Mouse (Mus musculus) cerebellum, adult 2 months (tissue): ENCODE results near the gene Cacna1g. TPM values are rescaled to one million over a fixed set of nuclear protein-coding genes. Genes with fewer than 3 reads are reported as not detected.
"Not testable (repeated sequence)": the region's sequence is repeated elsewhere in the genome, so short reads cannot be mapped to it uniquely, and the experiment has no call there.

Experiments
- DNase-seq, 2 experiments: peaks; one replicate each; pipeline ENCODE4 v3.0.0; 2021
- H3K27ac ChIP-seq: fragments of 200-500 bp; 2 replicates; pipeline ENCODE4 v1.5.1; 2012; ENCODE audit warnings: low read length, control low read depth, inconsistent platforms; ENCODE audit not compliant: insufficient read depth
- H3K27me3 ChIP-seq: fragments of 200-500 bp; 2 replicates; pipeline ENCODE4 v1.6.1; 2012; ENCODE audit warnings: inconsistent platforms, mild to moderate bottlenecking, low read length, moderate library complexity; ENCODE audit not compliant: control insufficient read depth, insufficient read depth
- H3K4me1 ChIP-seq: fragments of 200-500 bp; 2 replicates; pipeline ENCODE4 v1.6.1; 2011; ENCODE audit warnings: low read length; ENCODE audit not compliant: control insufficient read depth, insufficient read depth
- H3K4me3 ChIP-seq: fragments of 200-500 bp; replicated peaks from 2 replicates; pipeline ENCODE3; 2011; ENCODE audit warnings: mild to moderate bottlenecking, low read depth, low read length, control low read depth; ENCODE audit not compliant: insufficient read depth
- CTCF ChIP-seq: fragments of 200-500 bp; IDR thresholded peaks from 2 replicates; pipeline ENCODE4 v1.5.1; 2011; ENCODE audit warnings: low read depth, mild to moderate bottlenecking, control low read depth, low read length, moderate library complexity, borderline replicate concordance; ENCODE audit not compliant: insufficient read depth
- POLR2A ChIP-seq: fragments of 200-500 bp; IDR thresholded peaks from 2 replicates; pipeline ENCODE4 v1.6.1; 2011; ENCODE audit warnings: low read length, control low read depth, borderline replicate concordance; ENCODE audit not compliant: insufficient read depth
- WGBS: fragments of 180-500 bp; shearing (Covaris S2); methylation state at CpG from one replicate; pipeline ENCODE4 v1.1.7; 2018; 5-methylcytosine and 5-hydroxymethylcytosine counted together
- polyA plus RNA-seq: library from polyadenylated mRNA; depleted of rRNA; stranded (reverse); fragments of >200 nt; gene quantifications from 2 replicates; pipeline ENCODE4 v1.2.3, GENCODE M21; 2012

Cacna1g gene
- polyA plus RNA-seq, 1 experiment, result 199 TPM

- H3K27ac ChIP-seq, result no peak overlapping the region
- H3K4me3 ChIP-seq, result no peak overlapping the region
- TF ChIP-seq CTCF, result no peak
- no peak for TF ChIP-seq POLR2A
- 80% methylated on average over 10 of the region's 10 CpGs for WGBS
- H3K27me3 ChIP-seq, result no peaks in the 10 kb centered on the region
- H3K4me1 ChIP-seq, result peaks cover 6% of the 10 kb centered on the region; the same call in 1 of the 2 replicates
- DNase-seq, result no peak
Measured at GRCm38 (mm10) chr11:94403757-94404156, 70.2 kb downstream of the Cacna1g start.

GRCm38 (mm10) chr11:94402731-94403130, 71.3 kb downstream of the Cacna1g start:
- Histone ChIP-seq H3K4me1 (peaks cover 6% of the 10 kb centered on the region; the same call in 1 of the 2 replicates), H3K4me3 (no peak overlapping the region), H3K27ac (no peak overlapping the region), H3K27me3 (no peaks in the 10 kb centered on the region)
- no peak for TF ChIP-seq CTCF
- TF ChIP-seq POLR2A, result no peak
- 95% methylated on average over 5 of the region's 5 CpGs for WGBS
- DNase-seq, result no peak

GRCm38 (mm10) chr11:94402029-94402428, 72.0 kb downstream of the Cacna1g start:
- not testable (repeated sequence) for DNase-seq, H3K27me3 ChIP-seq, H3K4me1 ChIP-seq, H3K27ac ChIP-seq, H3K4me3 ChIP-seq
- WGBS, result 93% methylated on average over 4 of the region's 4 CpGs

- Histone ChIP-seq H3K27me3 (no peaks in the 10 kb centered on the region), H3K4me3 (no peak overlapping the region), H3K27ac (no peak overlapping the region), H3K4me1 (peaks cover 6% of the 10 kb centered on the region; the same call in 1 of the 2 replicates)
- 56% methylated on average over 6 of the region's 6 CpGs for WGBS
- no peak for TF ChIP-seq CTCF
- TF ChIP-seq POLR2A, result no peak
- no peak for DNase-seq
Measured at GRCm38 (mm10) chr11:94400996-94401395, 73.0 kb downstream of the Cacna1g start.

DNA sequence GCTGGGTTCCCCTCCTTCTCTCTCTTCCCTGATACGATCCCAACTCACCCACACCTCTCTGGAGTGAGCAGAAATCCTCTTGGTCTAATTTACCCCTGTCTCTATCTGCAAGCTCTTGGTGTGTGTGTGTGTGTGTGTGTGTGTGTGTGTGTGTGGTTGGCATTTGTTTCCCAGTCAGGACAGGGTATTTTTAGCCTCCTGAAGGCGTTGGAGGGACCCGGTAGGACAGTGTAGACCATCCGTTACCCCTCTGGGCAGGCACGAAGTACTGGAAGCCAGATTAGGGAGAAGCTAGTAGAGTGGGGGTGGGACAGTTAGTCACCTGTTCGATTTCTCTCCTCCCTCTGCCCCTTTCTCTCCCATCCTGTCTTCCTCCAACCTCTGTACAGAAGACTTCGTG, 79.9 kb downstream of the Cacna1g start:
- DNase-seq, result no peak
- Histone ChIP-seq H3K27ac (no peak overlapping the region), H3K27me3 (no peaks in the 10 kb centered on the region), H3K4me1 (peaks cover 13% of the 10 kb centered on the region), H3K4me3 (no peak overlapping the region)
- no peak for TF ChIP-seq POLR2A
- TF ChIP-seq CTCF, result no peak
- 66% methylated on average over 7 of the region's 7 CpGs for WGBS

- WGBS, result 90% methylated on average over 4 of the region's 4 CpGs
- H3K4me3 ChIP-seq, H3K27ac ChIP-seq, H3K27me3 ChIP-seq, DNase-seq: not testable (repeated sequence)
- H3K4me1 ChIP-seq, result peaks cover 13% of the 10 kb centered on the region
Measured at GRCm38 (mm10) chr11:94393490-94393889, 80.5 kb downstream of the Cacna1g start.

GRCm38 (mm10) chr11:94392672-94393109, 81.3 kb downstream of the Cacna1g start, which contains the start of gene Abcc3:
Gene Abcc3 (minus strand): TSS chr11:94392997.
- Histone ChIP-seq H3K27me3 (no peaks in the 10 kb centered on the region), H3K4me3 (peak within 1 kb of the TSS; percentile 4), H3K4me1 (peaks cover 13% of the 10 kb centered on the region), H3K27ac (no peak within 1 kb of the TSS)
- WGBS, result 34% methylated on average over 20 of the region's 20 CpGs
- no peak for TF ChIP-seq POLR2A
- no peak for TF ChIP-seq CTCF
- DNase-seq, result no peak

DNA sequence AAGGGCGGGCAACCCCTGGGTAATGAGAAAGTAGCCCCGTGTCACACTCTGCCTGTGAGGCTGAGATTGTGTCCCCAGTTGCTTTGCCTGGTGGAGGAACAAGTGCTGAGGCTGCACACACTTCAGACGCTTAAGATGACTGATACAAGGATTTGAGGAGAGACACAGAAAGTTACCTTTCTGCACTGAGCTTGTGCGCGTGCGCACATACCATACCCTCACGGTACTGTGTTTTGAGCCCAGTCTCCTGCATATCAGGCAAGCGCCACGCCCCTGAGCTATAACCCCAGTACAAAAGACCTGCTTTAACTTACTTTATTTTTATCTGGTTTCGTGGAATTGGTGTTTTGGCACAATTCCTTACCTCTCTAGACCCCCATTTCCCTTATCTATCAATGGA, 82.3 kb downstream of the Cacna1g start:
- Histone ChIP-seq H3K4me1 (peaks cover 13% of the 10 kb centered on the region), H3K27ac (no peak overlapping the region), H3K27me3 (no peaks in the 10 kb centered on the region), H3K4me3 (no peak overlapping the region)
- TF ChIP-seq CTCF, result no peak
- no peak for TF ChIP-seq POLR2A
- WGBS, result 97% methylated on average over 10 of the region's 10 CpGs
- no peak for DNase-seq
